Mouse (Mus musculus) MEL (cell line): ENCODE measurements at regions not wholly inside any gene's neighbourhood (a gene's known extent, or its start where the extent isn't known, plus 50 kb on each side); places are given as distances from the start of the nearest gene placed in this dataset.

Source experiments
- DNase-seq: peaks from one replicate; pipeline ENCODE4 v3.0.0; 2011; ENCODE audit warnings: low read depth, low spot score
- H3K27ac ChIP-seq: 2 replicates; pipeline ENCODE4 v1.5.1; 2012; ENCODE audit warnings: low read depth, mild to moderate bottlenecking, control low read depth, low read length, moderate library complexity; ENCODE audit not compliant: control insufficient read depth
- H3K27me3 ChIP-seq, 2 experiments: fragments of 150-350 bp in 1 of 2; sonication (generic) in 1 of 2; 2 replicates each; pipeline ENCODE4 v1.6.1; 2012; ENCODE audit warnings: low read length in 2 of 2, mild to moderate bottlenecking in 2 of 2, improper control_type of control experiment in 1 of 2, moderate library complexity in 1 of 2; ENCODE audit not compliant: insufficient read depth in 2 of 2, control insufficient read depth in 1 of 2
- H3K36me3 ChIP-seq, 2 experiments: 2 replicates each; pipeline ENCODE4 v1.6.1; 2012 to 2014; ENCODE audit warnings: low read length in 2 of 2, improper control_type of control experiment in 1 of 2, inconsistent platforms in 1 of 2, mild to moderate bottlenecking in 1 of 2; ENCODE audit not compliant: insufficient read depth in 2 of 2, control insufficient read depth in 1 of 2
- H3K4me1 ChIP-seq, 2 experiments: fragments of 150-350 bp in 1 of 2; sonication (generic) in 1 of 2; 2 replicates each; pipeline ENCODE4 v1.6.1; 2012; ENCODE audit warnings: low read length in 2 of 2, improper control_type of control experiment in 1 of 2, mild to moderate bottlenecking in 1 of 2; ENCODE audit not compliant: insufficient read depth in 2 of 2, control insufficient read depth in 1 of 2
- H3K4me3 ChIP-seq, 2 experiments: fragments of 150-350 bp in 1 of 2; sonication (generic) in 1 of 2; 2 replicates each; pipeline ENCODE4 v1.5.1; 2012; ENCODE audit warnings: low read depth in 2 of 2, low read length in 2 of 2, mild to moderate bottlenecking in 2 of 2, moderate library complexity in 2 of 2, control low read depth in 1 of 2, improper control_type of control experiment in 1 of 2; ENCODE audit not compliant: control insufficient read depth in 1 of 2, insufficient read depth in 1 of 2
- H3K79me2 ChIP-seq: 2 replicates; pipeline ENCODE4 v1.6.1; 2012; ENCODE audit warnings: mild to moderate bottlenecking, low read length, moderate library complexity; ENCODE audit not compliant: control insufficient read depth, poor library complexity, insufficient read depth
- H3K9ac ChIP-seq: 2 replicates; pipeline ENCODE4 v1.6.1; 2012; ENCODE audit warnings: low read depth, mild to moderate bottlenecking, control low read depth, low read length, moderate library complexity; ENCODE audit not compliant: control insufficient read depth, poor library complexity, severe bottlenecking
- H3K9me3 ChIP-seq: fragments of 150-350 bp; sonication (generic); replicated peaks from 2 replicates; pipeline ENCODE4 v1.6.1; 2012; ENCODE audit warnings: mild to moderate bottlenecking, low read length, improper control_type of control experiment, moderate library complexity; ENCODE audit not compliant: insufficient read depth
- BHLHE40 ChIP-seq: IDR thresholded peaks from 2 replicates; pipeline ENCODE4 v1.6.1; 2012; ENCODE audit warnings: low read depth, mild to moderate bottlenecking, inconsistent platforms, low read length, improper control_type of control experiment, borderline replicate concordance
- CHD2 ChIP-seq: IDR thresholded peaks from 2 replicates; pipeline ENCODE4 v1.6.1; 2011; ENCODE audit warnings: low read length, improper control_type of control experiment
- CTCF ChIP-seq, 3 experiments: IDR thresholded peaks in 2 of 3; conservative IDR thresholded peaks in 1 of 3; 2 replicates each; pipeline ENCODE4 v1.5.1; 2011 to 2012; ENCODE audit warnings: low read length in 3 of 3, low read depth in 2 of 3, mild to moderate bottlenecking in 2 of 3, improper control_type of control experiment in 1 of 3, inconsistent platforms in 1 of 3, mixed read lengths in 1 of 3, moderate library complexity in 1 of 3; ENCODE audit not compliant: control insufficient read depth in 1 of 3, insufficient read depth in 1 of 3, poor library complexity in 1 of 3, severe bottlenecking in 1 of 3
- ELF1 ChIP-seq: IDR thresholded peaks from 2 replicates; pipeline ENCODE4 v1.6.1; 2014; ENCODE audit warnings: low read depth, mild to moderate bottlenecking, inconsistent platforms, low read length, improper control_type of control experiment, moderate library complexity
- EP300 ChIP-seq, 2 experiments: IDR thresholded peaks; 2 replicates each; pipeline ENCODE4 v1.6.1; 2011; ENCODE audit warnings: improper control_type of control experiment in 2 of 2, low read length in 2 of 2, low read depth in 1 of 2, mild to moderate bottlenecking in 1 of 2
- ETS1 ChIP-seq: IDR thresholded peaks from 2 replicates; pipeline ENCODE4 v1.6.1; 2012; ENCODE audit warnings: low read depth, mild to moderate bottlenecking, inconsistent platforms, low read length, improper control_type of control experiment, moderate library complexity
- GATA1 ChIP-seq: IDR thresholded peaks from 2 replicates; pipeline ENCODE4 v1.6.1; 2011; ENCODE audit warnings: low read depth, low read length, improper control_type of control experiment
- HCFC1 ChIP-seq: IDR thresholded peaks from 2 replicates; pipeline ENCODE4 v1.6.1; 2012; ENCODE audit warnings: low read depth, mild to moderate bottlenecking, inconsistent platforms, low read length, improper control_type of control experiment, moderate library complexity
- JUND ChIP-seq: IDR thresholded peaks from 2 replicates; pipeline ENCODE4 v1.6.1; 2011; ENCODE audit warnings: low read depth, mild to moderate bottlenecking, improper control_type of control experiment, low read length
- MAFK ChIP-seq: IDR thresholded peaks from 2 replicates; pipeline ENCODE4 v1.6.1; 2011; ENCODE audit warnings: low read depth, mild to moderate bottlenecking, low read length, improper control_type of control experiment, borderline replicate concordance
- MAZ ChIP-seq: IDR thresholded peaks from 2 replicates; pipeline ENCODE4 v1.6.1; 2012; ENCODE audit warnings: low read depth, mild to moderate bottlenecking, inconsistent platforms, low read length, improper control_type of control experiment
- MEF2A ChIP-seq: IDR thresholded peaks from 2 replicates; pipeline ENCODE4 v1.6.1; 2014; ENCODE audit warnings: low read depth, mild to moderate bottlenecking, inconsistent platforms, low read length, improper control_type of control experiment; ENCODE audit not compliant: poor library complexity, insufficient replicate concordance, severe bottlenecking; ENCODE audit errors: extremely low read depth
- MYC ChIP-seq: IDR thresholded peaks from 2 replicates; pipeline ENCODE4 v1.6.1; 2011; ENCODE audit warnings: low read depth, mild to moderate bottlenecking, low read length, improper control_type of control experiment, moderate library complexity
- NELFE ChIP-seq: IDR thresholded peaks from 2 replicates; pipeline ENCODE4 v1.6.1; 2011; ENCODE audit warnings: low read depth, low read length, improper control_type of control experiment
- NRF1 ChIP-seq: IDR thresholded peaks from 2 replicates; pipeline ENCODE4 v1.6.1; 2014; ENCODE audit warnings: low read depth, mild to moderate bottlenecking, inconsistent platforms, low read length, improper control_type of control experiment, moderate library complexity; ENCODE audit not compliant: poor library complexity, insufficient read depth, severe bottlenecking
- POLR2A ChIP-seq, 2 experiments: IDR thresholded peaks; 2 replicates each; pipeline ENCODE4 v1.6.1; 2011 to 2012; ENCODE audit warnings: low read length in 2 of 2, mild to moderate bottlenecking in 2 of 2, control low read depth in 1 of 2, improper control_type of control experiment in 1 of 2, low read depth in 1 of 2, moderate library complexity in 1 of 2; ENCODE audit not compliant: control insufficient read depth in 1 of 2, insufficient read depth in 1 of 2, poor library complexity in 1 of 2
- POLR2AphosphoS5 ChIP-seq: IDR thresholded peaks from 2 replicates; pipeline ENCODE4 v1.6.1; 2012; ENCODE audit warnings: low read depth, borderline replicate concordance, mild to moderate bottlenecking, inconsistent platforms, low read length, moderate library complexity, mixed read lengths
- RAD21 ChIP-seq: IDR thresholded peaks from 2 replicates; pipeline ENCODE4 v1.6.1; 2011; ENCODE audit warnings: mild to moderate bottlenecking, low read depth, low read length, improper control_type of control experiment
- RCOR1 ChIP-seq: IDR thresholded peaks from 2 replicates; pipeline ENCODE4 v1.6.1; 2012; ENCODE audit warnings: low read depth, mild to moderate bottlenecking, inconsistent platforms, low read length, improper control_type of control experiment
- SIN3A ChIP-seq: IDR thresholded peaks from 2 replicates; pipeline ENCODE4 v1.6.1; 2012; ENCODE audit warnings: low read length, improper control_type of control experiment, inconsistent platforms
- TAL1 ChIP-seq: IDR thresholded peaks from 2 replicates; pipeline ENCODE4 v1.6.1; 2012; ENCODE audit warnings: mild to moderate bottlenecking, inconsistent platforms, low read length, moderate library complexity, mixed read lengths
- TBP ChIP-seq: IDR thresholded peaks from 2 replicates; pipeline ENCODE4 v1.8.0; 2011; ENCODE audit warnings: low read depth, low read length, improper control_type of control experiment
- TCF12 ChIP-seq: IDR thresholded peaks from 2 replicates; pipeline ENCODE4 v1.6.1; 2014; ENCODE audit warnings: low read depth, mild to moderate bottlenecking, inconsistent platforms, low read length, improper control_type of control experiment, moderate library complexity
- UBTF ChIP-seq: IDR thresholded peaks from 2 replicates; pipeline ENCODE4 v1.6.1; 2012; ENCODE audit warnings: low read depth, mild to moderate bottlenecking, inconsistent platforms, low read length, improper control_type of control experiment, moderate library complexity, borderline replicate concordance; ENCODE audit not compliant: insufficient read depth
- USF1 ChIP-seq: IDR thresholded peaks from 2 replicates; pipeline ENCODE4 v1.6.1; 2014; ENCODE audit warnings: low read depth, mild to moderate bottlenecking, inconsistent platforms, low read length, improper control_type of control experiment, moderate library complexity
- USF2 ChIP-seq, 2 experiments: IDR thresholded peaks; 2 replicates each; pipeline ENCODE4 v1.6.1; 2011 to 2012; ENCODE audit warnings: improper control_type of control experiment in 2 of 2, low read length in 2 of 2, borderline replicate concordance in 1 of 2, inconsistent platforms in 1 of 2, low read depth in 1 of 2, mild to moderate bottlenecking in 1 of 2; ENCODE audit not compliant: insufficient read depth in 1 of 2
- ZKSCAN1 ChIP-seq: IDR thresholded peaks from 2 replicates; pipeline ENCODE4 v1.6.1; 2012; ENCODE audit warnings: low read depth, mild to moderate bottlenecking, inconsistent platforms, low read length, improper control_type of control experiment, moderate library complexity
- ZMIZ1 ChIP-seq: IDR thresholded peaks from 2 replicates; pipeline ENCODE4 v1.6.1; 2012; ENCODE audit warnings: low read depth, mild to moderate bottlenecking, inconsistent platforms, low read length, improper control_type of control experiment, moderate library complexity
- ZNF384 ChIP-seq: IDR thresholded peaks from 2 replicates; pipeline ENCODE4 v1.6.1; 2012; ENCODE audit warnings: low read depth, mild to moderate bottlenecking, inconsistent platforms, low read length, improper control_type of control experiment

DNA sequence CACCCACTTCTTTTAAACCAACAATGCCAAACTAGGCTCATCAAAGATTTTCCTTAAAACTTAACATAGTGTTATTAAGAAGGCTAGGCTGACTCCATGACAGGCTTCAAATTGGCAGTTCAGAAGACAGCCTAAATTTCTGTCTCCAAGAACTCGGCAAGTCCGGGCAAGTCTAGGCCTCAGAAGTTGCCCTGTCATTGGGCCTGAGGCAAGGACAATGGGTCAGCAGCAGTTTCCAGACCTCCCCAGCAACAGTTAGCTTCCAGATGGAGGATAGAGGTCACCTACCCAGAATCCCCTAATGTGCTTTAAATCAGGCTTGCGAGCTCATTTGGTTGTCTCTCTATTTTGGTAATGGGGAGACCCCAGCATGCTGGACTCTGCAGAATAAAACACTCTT is 59.6 kb upstream of the Jade1 start:
- H3K4me3 ChIP-seq = no peak overlapping the region
- DNase-seq = no peak
- no peak overlapping the region for H3K9ac ChIP-seq
- H3K79me2 ChIP-seq = peaks cover 4% of the 10 kb centered on the region; the same call in 1 of the 2 replicates
- H3K4me1 ChIP-seq = peaks cover 0 to 5% of the 10 kb centered on the region in 2 experiments; a peak in 3 of 4 replicates
- TF ChIP-seq ETS1 (no peak), MYC (no peak), BHLHE40 (no peak), HCFC1 (no peak), GATA1 (no peak), MAFK (no peak), TBP (no peak), ZMIZ1 (no peak), CTCF (IDR thresholded peaks at IDR 0.05 in 2 of 3, conservative IDR thresholded peaks at IDR 0.05 in 1 of 3; ENCODE audit: control insufficient read depth in 1 of 3, insufficient read depth in 1 of 3, low read depth in 2 of 3, low read length in 3 of 3, poor library complexity in 1 of 3, severe bottlenecking in 1 of 3) (no peak), ZNF384 (no peak), NELFE (no peak), NRF1 (no peak), RCOR1 (no peak), EP300 (IDR thresholded peaks at IDR 0.05; ENCODE audit: low read depth in 1 of 2, low read length in 2 of 2) (no peak), JUND (no peak), SIN3A (no peak), UBTF (no peak), ZKSCAN1 (no peak)
- no peaks in the 10 kb centered on the region for H3K27me3 ChIP-seq
- H3K27ac ChIP-seq = no peak overlapping the region
- peaks cover 0 to 12% of the 10 kb centered on the region in 2 experiments; a peak in 2 of 4 replicates for H3K36me3 ChIP-seq
- no peaks in the 10 kb centered on the region for H3K9me3 ChIP-seq

- DNase-seq = no peak
- no peak for TF ChIP-seq MEF2A
- TF ChIP-seq USF1 = no peak
- no peak for TF ChIP-seq TAL1
- no peak for TF ChIP-seq CHD2
- TF ChIP-seq ZNF384 = no peak
- TF ChIP-seq TCF12 = no peak
- TF ChIP-seq BHLHE40 = no peak
- no peak for TF ChIP-seq JUND
- no peak for TF ChIP-seq UBTF
- TF ChIP-seq MAZ = no peak
- no peak for TF ChIP-seq ELF1
- TF ChIP-seq RAD21 = no peak
- no peak for TF ChIP-seq GATA1
- TF ChIP-seq POLR2A (IDR thresholded peaks at IDR 0.05; ENCODE audit: control insufficient read depth in 1 of 2, insufficient read depth in 1 of 2, low read depth in 1 of 2, low read length in 2 of 2, poor library complexity in 1 of 2) = no peak
- TF ChIP-seq ZKSCAN1 = no peak
- no peak for TF ChIP-seq USF2 (IDR thresholded peaks at IDR 0.05; ENCODE audit: borderline replicate concordance in 1 of 2, insufficient read depth in 1 of 2, low read depth in 1 of 2, low read length in 2 of 2)
- TF ChIP-seq POLR2AphosphoS5 = no peak
- Histone ChIP-seq H3K27ac (no peak overlapping the region), H3K27me3 (no peaks in the 10 kb centered on the region), H3K79me2 (peaks cover 6% of the 10 kb centered on the region), H3K9ac (no peak overlapping the region), H3K4me1 (peaks cover 0 to 5% of the 10 kb centered on the region in 2 experiments; a peak in 3 of 4 replicates), H3K36me3 (peaks cover 0 to 19% of the 10 kb centered on the region in 2 experiments; a peak in 2 of 4 replicates), H3K4me3 (no peak overlapping the region), H3K9me3 (no peaks in the 10 kb centered on the region)
Measured at GRCm38 (mm10) chr3:41495097-41495496, 60.4 kb upstream of the Jade1 start.
